In the genomic region with DNA sequence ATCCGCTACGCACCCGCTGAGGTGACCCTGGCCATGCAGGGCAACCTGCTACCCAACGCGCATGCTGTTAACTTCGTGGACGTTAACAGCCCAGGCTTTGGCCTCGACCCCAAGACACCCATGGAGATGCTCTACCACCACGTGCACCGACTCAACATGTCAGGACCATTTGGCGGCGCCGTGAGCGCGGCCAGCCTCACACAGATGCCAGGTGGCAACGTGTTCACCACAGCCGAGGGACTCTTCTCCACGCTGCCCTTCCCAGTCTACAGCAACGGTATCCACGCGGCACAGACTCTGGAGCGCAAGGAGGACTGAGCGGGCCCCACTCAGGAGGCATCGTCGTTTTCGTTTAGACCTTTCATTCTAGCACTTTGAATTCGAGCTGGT, we compare ENCODE assay signal across 10 mouse cellular contexts.
DNase-seq lines count a peak whose midpoint lies in the region; ATAC-seq and TF ChIP-seq lines count a peak whose summit lies in the region.
"Had no signal": no experiment of that assay in that cellular context is flagged by ENCODE, and none has a peak within 500 bp of the region (broad histone marks: within the 10 kb centered on the region; RNA-seq: fewer than 3 reads in every experiment).

No protein-coding gene starts in this region.

- DNase-seq in gastrocnemius, postnatal 10 days: peak; percentile 9
- no peak for DNase-seq in gastrocnemius, adult 8-10 months (ENCODE audit: low spot score in 2 of 2)
- DNase-seq in right cerebral cortex, postnatal 4 days: no peak
- DNase-seq: heart, postnatal 14 days had no signal

- peak overlapping the region; percentile 88 for H3K4me3 ChIP-seq in megakaryocyte, embryonic 14.5 days (replicated peaks)
- peak overlapping the region; percentile 35; the same call in 1 of the 2 replicates for H3K4me3 ChIP-seq in intestine, postnatal 0 days (ENCODE audit: low read depth, low read length)
- H3K4me3 ChIP-seq in stomach, embryonic 15.5 days (replicated peaks): peak overlapping the region; percentile 43; the same call in 1 of the 2 replicates

- 0 out of 2 replicates have a peak overlapping the region, but pooled peaks have one; percentile 17 for H3K9ac ChIP-seq in intestine, postnatal 0 days (ENCODE audit: low read depth, low read length)
- H3K9ac ChIP-seq in stomach, embryonic 15.5 days: no peak overlapping the region

- peaks cover 24% of the 10 kb centered on the region for H3K9me3 ChIP-seq in megakaryocyte, embryonic 14.5 days
- H3K9me3 ChIP-seq in intestine, postnatal 0 days (ENCODE audit: control insufficient read depth): no peaks in the 10 kb centered on the region
- no peaks in the 10 kb centered on the region for H3K9me3 ChIP-seq in stomach, embryonic 15.5 days

- TF ChIP-seq CTCF in intestine, postnatal 0 days (IDR thresholded peaks at IDR 0.05; ENCODE audit: low read depth): no peak

- H3K27ac ChIP-seq in intestine, postnatal 0 days (ENCODE audit: low read depth, low read length): no peak overlapping the region
- no peak overlapping the region for H3K27ac ChIP-seq in stomach, embryonic 15.5 days

- no peak for ATAC-seq in megakaryocyte, adult 5-6 weeks (ENCODE audit: poor library complexity, severe bottlenecking)
- no peak for ATAC-seq in intestine, postnatal 0 days
- no peak for ATAC-seq in stomach, embryonic 15.5 days (ENCODE audit: insufficient read depth, low FRiP score, low read depth)
- ATAC-seq in erythroblast, adult 5-6 weeks (replicated peaks; ENCODE audit: low FRiP score, poor library complexity, severe bottlenecking): no peak
- ATAC-seq: activated CD4-positive, CD25-positive, alpha-beta regulatory T cell, adult 4 months had no signal

- H3K4me2 ChIP-seq in intestine, postnatal 0 days (replicated peaks; ENCODE audit: low read depth): peak overlapping the region; percentile 74
- H3K4me2 ChIP-seq in stomach, embryonic 15.5 days: peak overlapping the region; percentile 87

- H3K36me3 ChIP-seq in megakaryocyte, embryonic 14.5 days (replicated peaks; ENCODE audit: low read length): no peaks in the 10 kb centered on the region
- no peaks in the 10 kb centered on the region for H3K36me3 ChIP-seq in intestine, postnatal 0 days (ENCODE audit: control insufficient read depth, insufficient read depth)
- H3K36me3 ChIP-seq in stomach, embryonic 15.5 days: no peaks in the 10 kb centered on the region

- H3K4me1 ChIP-seq in megakaryocyte, embryonic 14.5 days: peaks cover 16% of the 10 kb centered on the region
- 0 out of 2 replicates have a peak, but pooled peaks cover 7% of the 10 kb centered on the region for H3K4me1 ChIP-seq in intestine, postnatal 0 days (replicated peaks; ENCODE audit: control insufficient read depth, insufficient read depth, low read length)
- H3K4me1 ChIP-seq in stomach, embryonic 15.5 days: peaks cover 13% of the 10 kb centered on the region

- 72% methylated on average over 27 of the region's 27 CpGs for WGBS in intestine, postnatal 0 days
- WGBS in stomach, embryonic 15.5 days: 69% methylated on average over 27 of the region's 27 CpGs

- peaks cover 48% of the 10 kb centered on the region for H3K27me3 ChIP-seq in megakaryocyte, embryonic 14.5 days (replicated peaks)
- peaks cover 30% of the 10 kb centered on the region for H3K27me3 ChIP-seq in intestine, postnatal 0 days (replicated peaks; ENCODE audit: control insufficient read depth, insufficient read depth, low read length)
- H3K27me3 ChIP-seq in stomach, embryonic 15.5 days (replicated peaks): peaks cover 22% of the 10 kb centered on the region

Comparison
In these comparisons a context has a peak if more than half of its experiments do, and no peak if none do; other contexts are left out.
1. H3K4me3 ChIP-seq: peak in every context shown above with its lines; median percentile 88 in megakaryocyte, embryonic 14.5 days; 43 in stomach, embryonic 15.5 days; 35 in intestine, postnatal 0 days.